20 mouse cellular contexts compared by ENCODE assay signal in genomic region chr4:125945062-125945461, GRCm38 (mm10).
DNase-seq lines count a peak whose midpoint lies in the region; ATAC-seq lines count a peak whose summit lies in the region.
"Had no signal": no experiment of that assay in that cellular context is flagged by ENCODE, and none has a peak within 500 bp of the region (broad histone marks: within the 10 kb centered on the region; RNA-seq: fewer than 3 reads in every experiment).

No protein-coding gene starts in this region.

- intact Hi-C loops in left cerebral cortex, postnatal 4 days (cut with DNase I): no loop called here
- intact Hi-C loops in left cerebral cortex, postnatal 36 days (cut with DNase I): no loop called here

- H3K9ac ChIP-seq in forebrain, embryonic 13.5 days: no peak overlapping the region
- no peak overlapping the region for H3K9ac ChIP-seq in hindbrain, embryonic 12.5 days
- no peak overlapping the region for H3K9ac ChIP-seq in midbrain, embryonic 13.5 days (replicated peaks)
- H3K9ac ChIP-seq in kidney, embryonic 14.5 days (ENCODE audit: low read depth, low read length): no peak overlapping the region
- H3K9ac ChIP-seq: intestine, embryonic 15.5 days; kidney, embryonic 15.5 days; liver, postnatal 0 days had no signal

- 47% methylated on average over 2 of the region's 2 CpGs for WGBS in forebrain, embryonic 13.5 days
- WGBS in hindbrain, embryonic 12.5 days: 54% methylated on average over 2 of the region's 2 CpGs
- WGBS in midbrain, embryonic 13.5 days: 27% methylated on average over 2 of the region's 2 CpGs
- WGBS in kidney, embryonic 14.5 days: 71% methylated on average over 2 of the region's 2 CpGs

- no peak overlapping the region for H3K4me3 ChIP-seq in forebrain, embryonic 13.5 days
- no peak overlapping the region for H3K4me3 ChIP-seq in hindbrain, embryonic 12.5 days
- H3K4me3 ChIP-seq in midbrain, embryonic 13.5 days (replicated peaks): no peak overlapping the region
- H3K4me3 ChIP-seq in kidney, embryonic 14.5 days (ENCODE audit: low read length): no peak overlapping the region
- H3K4me3 ChIP-seq: heart, adult 2 months; intestine, embryonic 15.5 days; kidney, embryonic 15.5 days; limb, embryonic 10.5 days; megakaryocyte, embryonic 14.5 days; myocyte had no signal

- H3K4me1 ChIP-seq in forebrain, embryonic 13.5 days: peaks cover 10% of the 10 kb centered on the region; the same call in 1 of the 2 replicates
- H3K4me1 ChIP-seq in hindbrain, embryonic 12.5 days: peaks cover 11% of the 10 kb centered on the region; the same call in 1 of the 2 replicates
- peaks cover 19% of the 10 kb centered on the region for H3K4me1 ChIP-seq in midbrain, embryonic 13.5 days (replicated peaks)
- no peaks in the 10 kb centered on the region for H3K4me1 ChIP-seq in kidney, embryonic 14.5 days (ENCODE audit: control insufficient read depth, insufficient read depth, low read length)
- H3K4me1 ChIP-seq: intestine, embryonic 15.5 days; kidney, embryonic 15.5 days; limb, embryonic 10.5 days; megakaryocyte, embryonic 14.5 days had no signal

- no peak overlapping the region for H3K27ac ChIP-seq in forebrain, embryonic 13.5 days
- peak overlapping the region; percentile 55 for H3K27ac ChIP-seq in hindbrain, embryonic 12.5 days
- H3K27ac ChIP-seq in midbrain, embryonic 13.5 days: peak overlapping the region; percentile 51; the same call in 1 of the 2 replicates
- H3K27ac ChIP-seq in kidney, embryonic 14.5 days (ENCODE audit: low read depth, low read length): no peak overlapping the region
- H3K27ac ChIP-seq: heart, adult 2 months; intestine, embryonic 15.5 days; kidney, embryonic 15.5 days; limb, embryonic 10.5 days had no signal

- H3K9me3 ChIP-seq in forebrain, embryonic 13.5 days (replicated peaks): no peaks in the 10 kb centered on the region
- no peaks in the 10 kb centered on the region for H3K9me3 ChIP-seq in hindbrain, embryonic 12.5 days (replicated peaks)
- H3K9me3 ChIP-seq in midbrain, embryonic 13.5 days: 0 out of 2 replicates have a peak, but pooled peaks cover 2% of the 10 kb centered on the region
- H3K9me3 ChIP-seq in kidney, embryonic 14.5 days (ENCODE audit: control insufficient read depth, low read length): no peaks in the 10 kb centered on the region
- H3K9me3 ChIP-seq: intestine, embryonic 15.5 days; kidney, embryonic 15.5 days; limb, embryonic 10.5 days had no signal

- H3K36me3 ChIP-seq in forebrain, embryonic 13.5 days (ENCODE audit: poor library complexity, severe bottlenecking): no peaks in the 10 kb centered on the region
- no peaks in the 10 kb centered on the region for H3K36me3 ChIP-seq in hindbrain, embryonic 12.5 days
- no peaks in the 10 kb centered on the region for H3K36me3 ChIP-seq in midbrain, embryonic 13.5 days
- no peaks in the 10 kb centered on the region for H3K36me3 ChIP-seq in kidney, embryonic 14.5 days (ENCODE audit: control insufficient read depth, insufficient read depth, low read length)
- H3K36me3 ChIP-seq: intestine, embryonic 15.5 days; kidney, embryonic 15.5 days; limb, embryonic 10.5 days had no signal

- 0 out of 2 replicates have a peak, but pooled peaks cover 4% of the 10 kb centered on the region for H3K27me3 ChIP-seq in forebrain, embryonic 13.5 days
- H3K27me3 ChIP-seq in hindbrain, embryonic 12.5 days: no peaks in the 10 kb centered on the region
- H3K27me3 ChIP-seq in midbrain, embryonic 13.5 days: no peaks in the 10 kb centered on the region
- H3K27me3 ChIP-seq in kidney, embryonic 14.5 days (ENCODE audit: control insufficient read depth, insufficient read depth, low read length): 0 out of 2 replicates have a peak, but pooled peaks cover 3% of the 10 kb centered on the region
- H3K27me3 ChIP-seq: intestine, embryonic 15.5 days had no signal

- 0 out of 2 replicates have a peak, but pooled peaks have one; percentile 36 for ATAC-seq in forebrain, embryonic 13.5 days
- peak; percentile 60; the same call in 1 of the 2 replicates for ATAC-seq in hindbrain, embryonic 12.5 days (ENCODE audit: low FRiP score)
- peak; percentile 65 for ATAC-seq in midbrain, embryonic 13.5 days
- no peak for ATAC-seq in kidney, embryonic 14.5 days (ENCODE audit: low FRiP score, low TSS enrichment)
- ATAC-seq: intestine, embryonic 15.5 days; liver, postnatal 0 days had no signal

- peak; percentile 21 for DNase-seq in left cerebral cortex, postnatal 4 days
- no peak for DNase-seq in left cerebral cortex, postnatal 36 days (ENCODE audit: low spot score in 2 of 2)
- DNase-seq in right cerebral cortex, postnatal 25 days: no peak
- DNase-seq in kidney, postnatal 25 days: no peak
- DNase-seq: adrenal gland, postnatal 25 days; cerebellum, adult 2 months; gastrocnemius, postnatal 14 days; heart, adult 2 months; heart, postnatal 36 days; liver, postnatal 0 days; thymus, postnatal 36 days had no signal

- no peak overlapping the region for H3K4me2 ChIP-seq in forebrain, embryonic 13.5 days
- H3K4me2 ChIP-seq in hindbrain, embryonic 12.5 days (replicated peaks): no peak overlapping the region
- H3K4me2 ChIP-seq in midbrain, embryonic 13.5 days (replicated peaks): no peak overlapping the region
- no peak overlapping the region for H3K4me2 ChIP-seq in kidney, embryonic 14.5 days (replicated peaks; ENCODE audit: low read depth, low read length)
- H3K4me2 ChIP-seq: intestine, embryonic 15.5 days; kidney, embryonic 15.5 days had no signal

Comparison
In these comparisons a context has a peak if more than half of its experiments do, and no peak if none do; other contexts are left out.
1. H3K27ac ChIP-seq: peak in hindbrain, embryonic 12.5 days (single experiment) and midbrain, embryonic 13.5 days (single experiment); none in forebrain, embryonic 13.5 days (single experiment) and kidney, embryonic 14.5 days (single experiment).